Mouse (Mus musculus): ENCODE data around the gene Syf2.
A peak's percentile ranks its signal among the peaks of the same experiment; 100 is the strongest.

- TF ChIP-seq CTCF (IDR thresholded peaks at IDR 0.05; ENCODE audit: low read depth, low read length) (peak; percentile 81), POLR2A (IDR thresholded peaks at IDR 0.05; ENCODE audit: borderline replicate concordance, low read depth, low read length) (no peak)
Measured at GRCm38 (mm10) chr4:134913413-134913812, 17.3 kb upstream of the Syf2 start.
